Mouse (Mus musculus): Measurements from ENCODE around the gene Phf21a.

Phf21a gene

DNA sequence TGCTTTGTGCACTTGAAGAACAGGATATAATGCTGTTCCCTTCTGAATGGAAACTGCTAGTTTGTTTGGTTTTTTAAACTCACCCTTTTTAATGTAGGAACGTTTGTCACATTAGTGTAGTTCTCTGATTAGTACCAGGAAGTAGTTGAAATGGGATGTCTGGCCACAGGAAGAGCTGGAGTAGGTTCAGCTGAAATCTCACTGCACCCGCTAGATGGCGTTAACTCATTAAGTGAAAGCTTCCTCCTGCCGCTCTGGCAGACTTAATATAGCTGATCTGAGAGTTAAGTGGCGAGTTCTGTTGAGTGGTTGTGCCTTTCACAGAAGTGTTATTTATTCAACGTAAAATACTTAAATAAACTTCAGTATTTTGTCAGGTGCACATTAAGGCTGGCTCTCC, 203.5 kb downstream of the Phf21a start:
- peak; percentile 60 to 75 for DNase-seq (ENCODE audit: low spot score in 2 of 2)

DNA sequence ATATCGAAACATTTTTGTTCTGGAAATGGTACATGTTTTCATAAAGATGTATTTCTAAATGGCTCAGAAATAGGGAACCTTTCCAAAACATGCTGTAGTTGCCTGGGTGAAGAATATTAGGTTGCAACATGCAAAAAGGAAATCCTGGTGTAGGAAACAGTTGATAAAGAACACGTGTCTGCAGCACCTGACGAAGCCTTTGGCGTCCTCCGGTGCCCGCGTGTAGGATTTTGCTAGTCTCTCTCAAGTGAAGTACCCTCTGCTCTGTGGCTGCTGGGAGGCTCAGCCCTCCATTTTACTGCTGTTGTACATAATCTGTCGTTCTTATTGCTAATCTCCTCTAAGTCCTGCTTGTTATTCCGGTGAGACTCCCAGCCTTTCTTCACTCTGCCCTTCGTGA, 207.0 kb downstream of the Phf21a start:
- no peak for DNase-seq (ENCODE audit: low spot score in 2 of 2)

DNA sequence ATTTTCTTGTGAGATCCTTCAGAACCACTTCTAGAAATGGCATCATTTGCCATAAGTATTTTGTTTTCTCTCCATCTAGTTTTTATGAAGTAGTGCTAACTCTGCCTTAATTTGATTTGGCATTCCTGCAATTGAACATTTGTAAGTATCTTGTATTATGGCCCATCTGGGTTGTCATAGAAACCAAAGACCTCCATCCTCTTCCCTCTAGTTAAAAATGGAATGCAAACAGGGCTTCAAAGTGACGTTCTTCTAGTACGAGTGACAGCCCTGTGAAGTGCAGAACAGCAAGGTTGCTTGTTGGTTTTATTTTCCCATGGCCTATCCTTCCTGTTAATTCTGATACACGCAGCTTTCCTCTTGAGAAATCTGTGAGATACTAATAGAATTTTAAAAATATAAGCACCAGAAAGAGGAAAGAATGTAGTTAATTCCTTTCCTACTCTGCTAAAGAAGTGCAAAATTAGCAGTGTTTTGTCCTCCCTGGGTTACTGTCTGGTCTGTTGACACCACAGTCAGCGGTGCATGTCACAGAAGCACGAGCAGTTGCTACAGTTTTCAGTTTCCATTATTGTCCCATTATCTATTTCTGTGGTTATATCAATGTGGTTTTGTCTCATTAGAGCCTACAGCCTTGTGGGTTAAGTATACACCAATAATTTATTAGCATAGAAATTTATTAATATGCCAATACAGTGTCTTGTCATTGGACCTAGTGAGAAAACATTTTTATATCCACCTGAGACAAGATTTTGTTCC, 209.1 kb downstream of the Phf21a start:
- no peak for DNase-seq (ENCODE audit: low spot score in 2 of 2)

- DNase-seq (ENCODE audit: low spot score in 2 of 2), result no peak
Observed at GRCm38 (mm10) chr2:92312542-92312941, 219.6 kb downstream of the Phf21a start.

GRCm38 (mm10) chr2:92314031-92314430, 221.1 kb downstream of the Phf21a start:
- no peak for DNase-seq (ENCODE audit: low spot score in 2 of 2)

DNA sequence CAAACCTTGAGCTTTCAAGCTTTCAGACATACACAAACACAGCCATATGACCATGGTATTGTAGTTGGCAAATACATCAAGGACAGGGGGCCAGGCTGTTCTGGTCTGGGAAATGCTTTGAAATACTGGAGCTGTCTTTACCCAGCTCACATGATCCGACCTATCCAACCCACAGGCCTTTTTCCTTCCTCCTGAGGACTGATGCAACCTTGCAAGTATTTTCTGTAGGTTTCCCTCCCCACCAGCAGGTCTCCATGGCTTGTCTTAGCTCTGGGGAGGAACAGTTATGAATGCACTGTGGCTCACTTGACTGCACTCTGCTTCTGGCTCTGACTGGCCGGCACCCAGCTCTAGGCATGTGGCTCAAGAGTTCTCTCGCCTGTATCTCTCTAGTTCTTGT, 223.7 kb downstream of the Phf21a start:
- no peak for DNase-seq (ENCODE audit: low spot score in 2 of 2)

DNA sequence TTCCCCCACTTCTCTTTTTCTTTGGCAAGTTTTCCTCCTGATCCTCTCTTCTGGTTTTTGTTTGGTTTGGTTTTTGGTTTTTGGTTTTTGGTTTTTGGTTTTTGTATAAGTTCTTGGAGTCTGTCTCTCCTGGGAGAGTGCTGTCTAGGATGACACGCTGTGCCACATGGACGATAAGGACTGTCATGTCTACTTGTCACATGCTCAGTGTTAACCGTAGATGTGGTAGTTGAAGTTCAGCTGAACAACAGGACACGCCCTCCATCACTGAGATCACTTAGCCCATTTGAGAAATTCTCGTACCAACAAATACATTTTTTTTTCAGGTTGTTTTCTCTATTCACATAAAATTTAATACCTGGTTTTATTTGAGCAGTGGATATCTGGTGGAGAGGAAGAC, 224.3 kb downstream of the Phf21a start:
- DNase-seq (ENCODE audit: low spot score in 2 of 2), result no peak

- DNase-seq (ENCODE audit: low spot score in 2 of 2), result peak in 1 of 2 experiments; percentile 23
Observed at GRCm38 (mm10) chr2:92322669-92323068, 229.8 kb downstream of the Phf21a start.

DNA sequence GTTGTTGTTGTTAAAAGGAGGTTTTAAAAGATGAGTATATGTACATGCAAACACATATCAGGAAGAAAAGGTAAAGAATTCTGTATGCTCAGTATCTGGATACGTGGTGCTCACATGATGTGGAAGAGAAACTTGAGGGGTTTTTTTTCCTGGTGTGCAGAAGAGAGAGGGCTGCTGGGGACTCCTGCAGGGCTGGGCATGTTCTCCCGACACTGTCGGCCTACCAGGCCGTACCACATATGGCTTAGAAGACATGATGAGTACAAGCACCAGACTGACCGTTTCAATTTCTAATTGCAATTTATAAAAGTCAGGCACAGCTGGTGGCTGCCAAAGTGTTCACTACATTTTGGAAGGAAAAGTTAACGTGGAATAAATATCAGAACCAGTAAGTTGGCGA, 232.8 kb downstream of the Phf21a start:
- no peak for DNase-seq (ENCODE audit: low spot score in 2 of 2)

DNA sequence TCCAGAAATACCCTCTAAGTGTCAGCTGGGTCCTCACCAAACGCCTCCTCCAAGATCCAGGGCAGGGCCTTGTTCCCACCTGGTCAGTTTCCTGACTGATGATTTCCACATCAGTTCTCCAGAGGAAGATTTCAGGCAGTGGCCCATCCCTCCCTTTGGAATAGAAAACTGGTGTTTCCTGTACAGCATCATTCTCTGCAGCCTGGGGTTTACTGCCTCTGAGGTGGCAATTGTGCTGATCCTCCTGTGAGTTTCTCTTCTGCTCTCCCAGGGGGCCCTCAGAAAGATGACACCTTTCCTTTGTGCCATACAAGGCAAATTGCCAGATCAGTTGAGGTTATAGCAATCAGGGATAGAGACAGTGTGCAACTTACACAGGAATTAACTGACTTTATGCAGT, 233.3 kb downstream of the Phf21a start:
- no peak for DNase-seq (ENCODE audit: low spot score in 2 of 2)

DNA sequence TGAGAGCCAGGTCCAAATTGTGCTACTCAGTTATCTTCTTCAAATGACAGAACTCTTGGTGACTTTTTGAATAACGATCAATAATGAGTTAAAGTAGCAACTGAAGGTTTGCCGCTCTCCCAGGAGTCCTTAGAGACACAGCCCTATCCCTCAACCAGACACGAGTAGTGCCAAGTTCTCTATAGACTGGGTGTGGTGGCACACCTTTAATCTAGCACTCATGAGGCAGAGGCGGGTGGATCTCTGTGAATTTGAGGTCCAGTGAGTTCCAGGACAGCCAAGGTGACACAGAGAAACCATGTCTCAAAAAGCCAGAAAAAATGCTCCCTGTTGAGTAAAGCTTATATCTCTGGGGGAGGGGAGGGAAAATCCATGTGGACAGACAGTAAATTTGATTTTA, 234.7 kb downstream of the Phf21a start:
- DNase-seq (ENCODE audit: low spot score in 2 of 2), result no peak

DNA sequence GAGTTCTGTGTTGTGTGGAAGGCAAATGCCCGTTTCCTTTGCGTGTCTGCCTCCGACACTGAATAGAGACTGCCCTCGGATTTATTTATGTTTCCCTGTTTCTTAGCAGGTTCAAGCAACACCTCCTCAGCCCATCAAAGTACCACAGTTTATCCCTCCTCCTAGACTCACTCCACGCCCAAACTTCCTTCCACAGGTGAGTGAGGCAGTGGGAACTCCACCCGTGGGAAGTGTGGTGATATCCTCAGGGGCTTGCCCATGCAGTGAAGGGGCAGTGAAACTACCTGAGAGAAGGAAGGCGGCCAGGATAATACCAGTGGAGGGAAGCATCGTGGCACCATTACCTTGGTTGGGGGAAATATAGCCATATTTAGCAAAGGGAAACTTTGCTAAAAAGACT, 235.3 kb downstream of the Phf21a start:
- no peak for DNase-seq (ENCODE audit: low spot score in 2 of 2)

DNA sequence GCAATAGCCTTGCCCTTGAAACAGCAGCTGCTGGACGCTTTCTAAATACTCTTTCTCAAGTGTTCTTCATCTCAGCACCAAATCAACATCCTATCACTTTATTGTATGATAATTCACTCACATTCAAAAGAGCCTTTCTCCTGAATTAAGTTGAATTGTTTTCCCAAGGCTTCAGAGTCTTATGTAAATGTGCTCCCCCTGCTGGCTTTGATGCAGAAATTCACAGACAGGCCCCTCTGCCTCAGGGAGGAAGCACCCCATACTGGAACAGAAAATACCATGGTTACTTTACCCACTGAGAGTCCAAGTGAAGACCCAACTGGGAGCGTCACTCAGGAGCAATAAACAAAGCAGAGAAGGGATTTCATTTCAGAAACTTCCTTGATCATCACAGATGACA, 237.9 kb downstream of the Phf21a start:
- peak in 1 of 2 experiments; percentile 15 for DNase-seq (ENCODE audit: low spot score in 2 of 2)

DNA sequence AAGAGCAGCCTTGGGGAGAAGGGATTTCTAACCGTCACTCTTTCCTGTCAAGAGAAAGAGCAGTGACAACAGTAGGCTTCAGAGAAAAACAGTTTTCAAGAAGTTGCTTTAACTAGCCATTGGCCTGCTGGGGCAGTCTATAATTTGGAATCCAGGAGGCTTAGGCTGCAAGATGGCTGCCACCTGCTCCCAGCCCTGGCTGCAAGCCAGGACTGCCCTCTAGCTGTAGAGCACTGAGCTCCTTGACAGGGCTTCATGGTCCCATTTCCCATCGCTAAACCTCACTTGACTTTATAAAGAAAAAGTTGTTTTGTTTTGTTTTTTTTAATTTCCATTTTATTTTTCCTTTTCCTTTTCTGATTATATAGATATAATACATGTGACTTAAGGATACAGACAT, 238.5 kb downstream of the Phf21a start:
- DNase-seq (ENCODE audit: low spot score in 2 of 2), result peak in 1 of 2 experiments; percentile 65

DNA sequence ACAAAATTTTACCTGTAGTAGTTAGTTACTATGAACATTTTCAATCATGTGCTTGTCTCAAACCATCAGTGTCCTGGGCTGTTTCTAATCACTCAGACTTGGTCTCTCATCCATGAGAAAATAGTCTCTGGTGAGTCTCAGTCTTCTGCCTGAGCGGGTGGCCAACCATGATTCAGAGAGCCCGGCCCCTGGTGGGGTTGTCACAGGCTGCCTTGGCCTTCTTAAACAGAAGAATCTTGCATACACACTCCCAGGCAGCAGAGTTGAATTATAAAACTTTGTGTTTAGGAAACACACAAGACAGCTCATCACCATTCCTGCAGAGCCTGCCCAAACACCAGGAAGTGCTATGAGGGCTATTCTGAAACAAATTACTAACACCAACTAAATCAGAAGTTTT, 239.0 kb downstream of the Phf21a start:
- DNase-seq (ENCODE audit: low spot score in 2 of 2), result no peak

GRCm38 (mm10) chr2:92342418-92342817, 249.5 kb downstream of the Phf21a start:
- DNase-seq (ENCODE audit: low spot score in 2 of 2), result no peak

DNA sequence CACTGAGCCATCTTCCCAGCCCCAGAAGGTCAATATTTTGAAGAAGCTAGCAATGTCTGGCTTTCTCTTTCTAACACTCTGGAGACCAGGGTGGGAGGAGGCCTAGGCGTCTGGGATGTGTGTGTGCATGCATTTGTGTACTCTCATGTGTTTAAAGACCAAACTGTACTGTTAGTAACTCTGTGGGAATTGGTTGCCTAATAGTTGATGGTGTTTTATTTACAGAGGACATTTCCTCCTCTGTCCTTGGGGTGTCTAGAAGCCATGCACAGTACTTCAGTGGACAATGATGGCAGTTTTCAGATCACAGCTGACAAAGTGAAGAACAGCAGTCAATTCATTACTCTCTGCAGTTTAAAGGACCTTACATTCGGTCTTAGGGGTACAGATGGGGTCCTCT, 254.3 kb downstream of the Phf21a start:
- no peak for DNase-seq (ENCODE audit: low spot score in 2 of 2)

GRCm38 (mm10) chr2:92349589-92350425, 256.9 kb downstream of the Phf21a start:
- DNase-seq (ENCODE audit: low spot score in 2 of 2), result no peak

GRCm38 (mm10) chr2:92350686-92351085, 257.8 kb downstream of the Phf21a start:
- DNase-seq (ENCODE audit: low spot score in 2 of 2), result no peak

- no peak for DNase-seq (ENCODE audit: low spot score in 2 of 2)
Observed at GRCm38 (mm10) chr2:92353402-92353801, 260.5 kb downstream of the Phf21a start.

DNA sequence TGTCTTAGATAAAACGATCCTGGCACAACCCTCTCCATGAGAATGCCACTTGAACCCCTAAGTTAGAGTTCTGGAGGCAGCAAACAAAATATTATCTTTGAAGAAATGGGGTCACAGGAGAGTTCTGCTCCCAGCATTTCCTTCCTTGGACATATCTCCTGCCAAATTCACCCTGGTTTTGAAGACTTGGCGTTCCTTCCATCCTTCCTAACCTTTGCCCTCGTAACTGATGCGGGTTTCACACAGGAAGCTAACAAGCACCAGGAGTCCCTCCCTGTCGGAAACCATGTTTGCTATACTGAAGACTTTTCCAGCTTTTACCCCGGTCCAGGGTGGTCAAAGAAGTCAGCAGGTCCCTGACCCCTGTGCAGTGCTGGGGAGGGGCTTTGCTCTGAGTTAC, 261.3 kb downstream of the Phf21a start:
- no peak for DNase-seq (ENCODE audit: low spot score in 2 of 2)

DNA sequence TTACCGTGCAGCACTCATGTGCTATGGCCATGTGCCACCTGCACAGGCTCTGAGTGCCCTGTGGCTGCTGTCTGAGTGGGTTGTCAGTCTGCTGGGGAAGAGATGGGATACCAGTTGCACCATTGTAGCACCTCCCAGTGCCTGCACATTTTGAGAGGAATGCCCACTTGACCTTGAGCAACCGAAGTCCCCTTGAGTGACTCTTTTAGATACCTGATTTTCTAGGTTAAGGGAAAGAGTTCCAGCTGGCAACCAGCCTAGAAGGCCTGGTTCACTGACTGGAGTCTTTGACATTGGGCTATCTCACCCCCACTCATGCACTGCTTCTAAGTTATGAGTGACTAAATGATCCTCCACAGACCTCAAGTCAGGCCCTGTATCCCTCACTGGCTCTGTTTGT, 266.4 kb downstream of the Phf21a start:
- no peak for DNase-seq (ENCODE audit: low spot score in 2 of 2)

GRCm38 (mm10) chr2:92360186-92360823, 267.4 kb downstream of the Phf21a start:
- DNase-seq (ENCODE audit: low spot score in 2 of 2), result peak in 1 of 2 experiments; percentile 41
